Comparison of ENCODE assay signal across 12 mouse cellular contexts in genomic region chr12:86036368-86037166, GRCm38 (mm10). TPM values are rescaled to one million over a fixed set of nuclear protein-coding genes. Genes with fewer than 3 reads are reported as not detected.
DNase-seq lines count a peak whose midpoint lies in the region; ATAC-seq and TF ChIP-seq lines count a peak whose summit lies in the region.
"Had no signal": no experiment of that assay in that cellular context is flagged by ENCODE, and none has a peak within 500 bp of the region (broad histone marks: within the 10 kb centered on the region; RNA-seq: fewer than 3 reads in every experiment).

No protein-coding gene starts in this region.

- H3K4me2 ChIP-seq in lung, embryonic 16.5 days (ENCODE audit: low read depth, low read length) = no peak overlapping the region
- H3K4me2 ChIP-seq in hindbrain, postnatal 0 days (ENCODE audit: low read depth, low read length) = no peak overlapping the region
- H3K4me2 ChIP-seq: forebrain, embryonic 15.5 days had no signal

- no peaks in the 10 kb centered on the region for H3K9me3 ChIP-seq in lung, embryonic 16.5 days (ENCODE audit: control insufficient read depth, low read length)
- no peaks in the 10 kb centered on the region for H3K9me3 ChIP-seq in hindbrain, postnatal 0 days (ENCODE audit: low read length)
- H3K9me3 ChIP-seq: forebrain, embryonic 15.5 days had no signal

- no peak for TF ChIP-seq CTCF in hindbrain, postnatal 0 days (IDR thresholded peaks at IDR 0.05; ENCODE audit: low read depth)

- 48% methylated on average over 9 of the region's 9 CpGs for WGBS in lung, embryonic 16.5 days
- 45% methylated on average over 9 of the region's 9 CpGs for WGBS in hindbrain, postnatal 0 days

- H3K4me3 ChIP-seq in lung, embryonic 16.5 days (ENCODE audit: low read length) = no peak overlapping the region
- H3K4me3 ChIP-seq in hindbrain, postnatal 0 days (ENCODE audit: low read length) = no peak overlapping the region
- H3K4me3 ChIP-seq: forebrain, embryonic 15.5 days had no signal

- H3K27me3 ChIP-seq in lung, embryonic 16.5 days (ENCODE audit: control insufficient read depth, insufficient read depth, low read depth, low read length) = no peaks in the 10 kb centered on the region
- no peaks in the 10 kb centered on the region for H3K27me3 ChIP-seq in hindbrain, postnatal 0 days (ENCODE audit: insufficient read depth, low read length)
- H3K27me3 ChIP-seq: forebrain, embryonic 15.5 days had no signal

- no peaks in the 10 kb centered on the region for H3K36me3 ChIP-seq in lung, embryonic 16.5 days (ENCODE audit: control insufficient read depth, insufficient read depth, low read length)
- H3K36me3 ChIP-seq in hindbrain, postnatal 0 days (ENCODE audit: insufficient read depth, low read length) = no peaks in the 10 kb centered on the region
- H3K36me3 ChIP-seq: forebrain, embryonic 15.5 days had no signal

- DNase-seq in gastrocnemius, postnatal 10 days = peak; percentile 21
- DNase-seq in gastrocnemius, adult 8-10 months (ENCODE audit: low spot score in 2 of 2) = no peak
- DNase-seq in lung, postnatal 36 days = no peak
- no peak for DNase-seq in hindbrain, postnatal 0 days (ENCODE audit: low spot score)
- DNase-seq in retina, adult 2 months (ENCODE audit: low read depth, low spot score) = peak; percentile 23
- no peak for DNase-seq in urinary bladder, postnatal 4 days (ENCODE audit: low spot score in 2 of 2)
- DNase-seq in left cerebral cortex, postnatal 10 days (ENCODE audit: extremely low spot score in 1 of 2, low spot score in 2 of 2) = no peak
- DNase-seq: kidney, adult 2 months had no signal

- peaks cover 12% of the 10 kb centered on the region for H3K4me1 ChIP-seq in lung, embryonic 16.5 days (replicated peaks; ENCODE audit: control insufficient read depth, insufficient read depth, low read length)
- H3K4me1 ChIP-seq in hindbrain, postnatal 0 days (ENCODE audit: insufficient read depth, low read length) = no peaks in the 10 kb centered on the region

- intact Hi-C loops in left cerebral cortex, postnatal 10 days (cut with DNase I) = no loop called here

- H3K9ac ChIP-seq in lung, embryonic 16.5 days (ENCODE audit: low read length) = no peak overlapping the region
- H3K9ac ChIP-seq in hindbrain, postnatal 0 days (replicated peaks; ENCODE audit: low read length) = no peak overlapping the region
- H3K9ac ChIP-seq: forebrain, embryonic 15.5 days had no signal

- H3K27ac ChIP-seq in lung, embryonic 16.5 days (ENCODE audit: low read length) = peak overlapping the region; percentile 65
- H3K27ac ChIP-seq in hindbrain, postnatal 0 days = no peak overlapping the region

- peak; percentile 29; the same call in 1 of the 2 replicates for ATAC-seq in lung, embryonic 16.5 days (ENCODE audit: low read depth)
- ATAC-seq in hindbrain, postnatal 0 days = peak; percentile 18; the same call in 1 of the 2 replicates
- ATAC-seq: CD4-positive, CD25-positive, alpha-beta regulatory T cell, adult 4 months; forebrain, embryonic 15.5 days had no signal

RNA-seq across cellular contexts. Expression of gene Tgfb3, which starts 42.3 kb away (rescaled TPM):
- total RNA-seq in gastrocnemius, postnatal 10 days (2021) = 10 to 100 TPM; 41.4 to 46.1 TPM
- total RNA-seq in gastrocnemius, adult 8-10 months (2022) = 10 to 100 TPM; 44.0 to 58.3 (median 47.6) TPM
- polyA plus RNA-seq in lung, embryonic 16.5 days (2015; fragmentation: Nextera tagmentation; extraction: Ambion mirVana) = 43.2 and 50.3 TPM in 2 replicates
- total RNA-seq in hindbrain, postnatal 0 days (2014; rRNA removed) = 4.0 and 5.9 TPM in 2 replicates
- 4.4 and 4.5 TPM in 2 replicates for polyA plus RNA-seq in hindbrain, postnatal 0 days (2015; fragmentation: Nextera tagmentation; extraction: Ambion mirVana)
- 1 to 10 TPM; 9.2 to 9.3 TPM for total RNA-seq in left cerebral cortex, postnatal 10 days (2021)
- total RNA-seq: megakaryocyte-erythroid progenitor cell, adult 5-6 weeks had no signal

RNA-seq across cellular contexts. Expression of gene Ift43, which starts 45.8 kb away (rescaled TPM):
- total RNA-seq in gastrocnemius, postnatal 10 days (2021) = 10 to 100 TPM; 12.2 to 19.2 TPM
- total RNA-seq in gastrocnemius, adult 8-10 months (2022) = 10 to 100 TPM; 10.5 to 13.4 (median 11.8) TPM
- polyA plus RNA-seq in lung, embryonic 16.5 days (2015; fragmentation: Nextera tagmentation; extraction: Ambion mirVana) = 103 and 106 TPM in 2 replicates
- 14.4 and 22.4 TPM in 2 replicates for total RNA-seq in hindbrain, postnatal 0 days (2014; rRNA removed)
- polyA plus RNA-seq in hindbrain, postnatal 0 days (2015; fragmentation: Nextera tagmentation; extraction: Ambion mirVana) = 39.1 and 41.5 TPM in 2 replicates
- total RNA-seq in left cerebral cortex, postnatal 10 days (2021) = 10 to 100 TPM; 11.4 to 15.4 TPM
- total RNA-seq: megakaryocyte-erythroid progenitor cell, adult 5-6 weeks had no signal

Comparison
In these comparisons a context has a peak if more than half of its experiments do, and no peak if none do; other contexts are left out.
1. DNase-seq: peak in gastrocnemius, postnatal 10 days (single experiment) and retina, adult 2 months (single experiment); none in gastrocnemius, adult 8-10 months (0 of 2), lung, postnatal 36 days (single experiment), hindbrain, postnatal 0 days (single experiment), urinary bladder, postnatal 4 days (0 of 2) and left cerebral cortex, postnatal 10 days (0 of 2).